Mouse (Mus musculus) small intestine, adult 2 months (tissue): ENCODE data around the gene Gucd1.

Experiments
- CTCF ChIP-seq: fragments of 200-500 bp; IDR thresholded peaks from 2 replicates; pipeline ENCODE4 v1.5.1; 2012; ENCODE audit warnings: low read depth, mild to moderate bottlenecking, control low read depth, inconsistent platforms, low read length, moderate library complexity, mixed read lengths; ENCODE audit not compliant: insufficient replicate concordance, insufficient read length; ENCODE audit errors: extremely low read depth
- POLR2A ChIP-seq: fragments of 200-500 bp; IDR thresholded peaks from 2 replicates; pipeline ENCODE4 v1.6.1; 2012; ENCODE audit warnings: low read depth, mild to moderate bottlenecking, control low read depth, inconsistent platforms, low read length, moderate library complexity

- TF ChIP-seq CTCF (no peak), POLR2A (no peak)
Measured at GRCm38 (mm10) chr10:75315756-75316155, 202.0 kb downstream of the Gucd1 start.
